Mouse (Mus musculus): ENCODE measurements around the gene Specc1. TPM values are rescaled to one million over a fixed set of nuclear protein-coding genes. Genes with fewer than 3 reads are reported as not detected.

The Specc1 gene
- polyA plus RNA-seq, 1 experiment from 2014 or later, result 15.0 TPM

DNA sequence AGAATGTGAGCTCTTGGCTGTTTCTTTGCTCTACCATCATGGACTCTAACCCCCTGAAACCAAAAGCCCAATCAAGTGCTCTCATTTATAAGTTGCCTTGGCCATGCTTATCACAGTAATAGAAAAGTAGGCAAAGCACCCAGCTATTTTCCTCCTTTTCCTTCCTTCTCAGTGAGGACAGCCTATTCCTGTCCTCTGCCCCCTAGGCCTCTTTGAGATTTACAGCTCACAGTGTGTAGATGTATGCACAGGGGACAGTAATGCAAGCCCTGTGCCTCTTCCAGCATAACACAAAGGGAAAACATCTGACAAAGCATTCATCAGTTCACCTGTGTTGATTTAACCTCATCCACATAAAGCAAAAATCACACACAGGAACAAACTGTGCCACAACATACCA, 237.7 kb downstream of the Specc1 start:
- H3K4me2 ChIP-seq (ENCODE audit: low read depth, low read length), result no peak overlapping the region
- no peak overlapping the region for H3K27ac ChIP-seq (ENCODE audit: low read depth, low read length)
- no peak overlapping the region for H3K4me3 ChIP-seq (ENCODE audit: low read depth, low read length)
- no peak overlapping the region for H3K9ac ChIP-seq (replicated peaks; ENCODE audit: low read depth, low read length)
- no peak for ATAC-seq (ENCODE audit: low read depth)
- no peaks in the 10 kb centered on the region for H3K27me3 ChIP-seq (ENCODE audit: control insufficient read depth, insufficient read depth, low read length)
- no peaks in the 10 kb centered on the region for H3K4me1 ChIP-seq (ENCODE audit: control insufficient read depth, insufficient read depth, low read length)
- H3K9me3 ChIP-seq (ENCODE audit: control insufficient read depth, low read length), result no peaks in the 10 kb centered on the region
- H3K36me3 ChIP-seq (ENCODE audit: control insufficient read depth, insufficient read depth, low read length), result no peaks in the 10 kb centered on the region

DNA sequence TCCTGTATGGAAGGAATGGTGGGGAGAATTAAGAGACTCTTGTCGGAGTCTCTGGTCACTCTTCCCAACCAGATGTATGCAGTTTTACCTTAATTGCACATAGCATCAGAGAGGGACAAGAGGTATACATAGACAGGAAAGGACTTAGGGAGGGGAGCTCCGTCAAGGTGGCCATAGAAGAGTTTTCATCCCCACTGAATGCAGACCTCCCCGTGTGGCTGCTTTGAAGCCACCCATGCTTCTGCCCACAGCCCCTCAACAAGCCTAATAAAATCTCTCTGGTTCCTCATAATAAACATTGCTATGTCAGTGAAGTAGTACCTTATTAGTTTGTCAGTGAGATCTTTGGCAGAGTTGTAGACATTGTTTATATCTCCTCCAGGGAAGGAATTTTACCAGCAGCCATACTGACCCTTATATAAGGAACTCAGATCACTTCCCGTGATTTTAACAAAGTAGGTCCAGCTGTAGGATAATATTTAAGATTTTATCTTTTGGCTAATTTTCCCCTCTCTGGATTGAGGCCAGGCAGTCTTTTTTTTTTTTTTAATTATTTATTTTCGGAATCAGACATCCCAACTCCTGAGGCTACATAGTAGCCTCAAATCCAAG, 244.4 kb downstream of the Specc1 start:
- Histone ChIP-seq H3K27ac (ENCODE audit: low read depth, low read length) (no peak overlapping the region), H3K4me1 (ENCODE audit: control insufficient read depth, insufficient read depth, low read length) (no peaks in the 10 kb centered on the region), H3K9ac (replicated peaks; ENCODE audit: low read depth, low read length) (no peak overlapping the region), H3K27me3 (ENCODE audit: control insufficient read depth, insufficient read depth, low read length) (no peaks in the 10 kb centered on the region), H3K4me2 (ENCODE audit: low read depth, low read length) (no peak overlapping the region), H3K4me3 (ENCODE audit: low read depth, low read length) (no peak overlapping the region), H3K36me3 (ENCODE audit: control insufficient read depth, insufficient read depth, low read length) (no peaks in the 10 kb centered on the region), H3K9me3 (ENCODE audit: control insufficient read depth, low read length) (no peaks in the 10 kb centered on the region)
- 88% methylated on average over 5 of the region's 5 CpGs for WGBS
- ATAC-seq (ENCODE audit: low read depth), result no peak

DNA sequence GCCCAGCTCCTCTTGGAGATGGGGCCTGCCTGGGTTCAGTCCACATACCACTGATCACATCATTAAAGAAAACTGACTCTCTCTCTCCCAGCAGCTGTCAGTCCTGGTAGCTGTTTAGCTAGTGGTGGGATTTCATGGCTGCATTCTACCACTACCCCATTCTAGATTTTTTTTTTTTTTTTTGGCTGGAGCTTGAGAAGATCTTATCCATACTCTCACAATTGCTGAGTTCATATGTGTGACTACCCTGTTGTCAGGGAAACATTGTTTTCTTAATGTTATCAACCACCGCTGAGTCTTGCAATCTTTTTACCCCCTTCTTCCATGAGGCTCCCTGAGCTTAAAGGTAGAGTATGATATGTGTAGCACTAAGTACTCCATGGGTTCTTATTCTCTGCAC, 246.1 kb downstream of the Specc1 start:
- Histone ChIP-seq H3K4me3 (ENCODE audit: low read depth, low read length) (no peak overlapping the region), H3K36me3 (ENCODE audit: control insufficient read depth, insufficient read depth, low read length) (no peaks in the 10 kb centered on the region), H3K4me2 (ENCODE audit: low read depth, low read length) (no peak overlapping the region), H3K4me1 (ENCODE audit: control insufficient read depth, insufficient read depth, low read length) (no peaks in the 10 kb centered on the region), H3K9me3 (ENCODE audit: control insufficient read depth, low read length) (no peaks in the 10 kb centered on the region), H3K27ac (ENCODE audit: low read depth, low read length) (no peak overlapping the region), H3K9ac (replicated peaks; ENCODE audit: low read depth, low read length) (no peak overlapping the region), H3K27me3 (ENCODE audit: control insufficient read depth, insufficient read depth, low read length) (no peaks in the 10 kb centered on the region)
- WGBS, result 97% methylated on average over 1 of the region's 1 CpGs
- ATAC-seq (ENCODE audit: low read depth), result no peak

DNA sequence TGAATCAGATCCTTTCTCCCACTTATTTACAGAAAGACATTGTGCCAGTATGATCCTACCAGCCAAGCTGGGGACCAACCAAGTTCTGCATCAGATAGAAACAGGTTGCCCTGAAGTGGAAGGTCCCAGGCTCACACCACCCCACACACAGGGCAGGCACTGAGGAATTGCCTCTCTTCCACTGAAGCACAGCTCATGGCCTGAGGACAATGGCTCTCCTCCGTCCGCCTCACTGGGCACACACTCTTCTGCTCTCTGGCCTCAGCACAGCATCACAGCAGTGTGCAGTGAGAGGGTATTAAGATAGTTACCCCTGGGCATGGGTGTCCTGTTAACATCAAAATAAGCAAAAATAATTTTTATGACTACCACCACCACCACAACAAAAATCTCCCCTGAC, 252.5 kb downstream of the Specc1 start:
- 44% methylated on average over 2 of the region's 2 CpGs for WGBS
- no peak overlapping the region for H3K4me3 ChIP-seq (ENCODE audit: low read depth, low read length)
- no peaks in the 10 kb centered on the region for H3K36me3 ChIP-seq (ENCODE audit: control insufficient read depth, insufficient read depth, low read length)
- ATAC-seq (ENCODE audit: low read depth), result no peak
- H3K9me3 ChIP-seq (ENCODE audit: control insufficient read depth, low read length), result no peaks in the 10 kb centered on the region
- no peaks in the 10 kb centered on the region for H3K27me3 ChIP-seq (ENCODE audit: control insufficient read depth, insufficient read depth, low read length)
- H3K4me2 ChIP-seq (ENCODE audit: low read depth, low read length), result no peak overlapping the region
- no peak overlapping the region for H3K9ac ChIP-seq (replicated peaks; ENCODE audit: low read depth, low read length)
- H3K4me1 ChIP-seq (ENCODE audit: control insufficient read depth, insufficient read depth, low read length), result no peaks in the 10 kb centered on the region
- H3K27ac ChIP-seq (ENCODE audit: low read depth, low read length), result no peak overlapping the region

DNA sequence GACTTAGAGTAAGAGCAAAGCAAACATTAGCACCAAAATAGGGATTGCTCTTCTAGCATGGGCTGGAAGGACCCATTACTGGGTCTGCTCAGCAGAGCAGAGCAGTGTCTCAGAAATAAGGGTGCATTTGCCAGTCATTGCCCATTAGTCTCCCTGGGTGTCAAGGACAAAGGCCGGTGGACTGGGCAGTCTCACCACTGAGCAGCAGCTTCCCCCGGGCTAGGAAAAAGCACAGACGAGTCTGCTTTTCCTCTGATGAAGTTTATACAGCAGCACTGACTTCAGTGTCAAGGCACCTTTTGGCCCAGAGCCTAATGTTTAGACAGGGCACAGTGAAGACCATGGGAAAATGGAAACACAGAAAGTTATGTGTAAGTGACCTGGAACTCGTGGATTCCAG, 253.3 kb downstream of the Specc1 start:
- no peaks in the 10 kb centered on the region for H3K4me1 ChIP-seq (ENCODE audit: control insufficient read depth, insufficient read depth, low read length)
- H3K36me3 ChIP-seq (ENCODE audit: control insufficient read depth, insufficient read depth, low read length), result no peaks in the 10 kb centered on the region
- no peak overlapping the region for H3K4me3 ChIP-seq (ENCODE audit: low read depth, low read length)
- H3K4me2 ChIP-seq (ENCODE audit: low read depth, low read length), result no peak overlapping the region
- ATAC-seq (ENCODE audit: low read depth), result no peak
- no peaks in the 10 kb centered on the region for H3K27me3 ChIP-seq (ENCODE audit: control insufficient read depth, insufficient read depth, low read length)
- no peaks in the 10 kb centered on the region for H3K9me3 ChIP-seq (ENCODE audit: control insufficient read depth, low read length)
- WGBS, result 69% methylated on average over 4 of the region's 4 CpGs
- no peak overlapping the region for H3K9ac ChIP-seq (replicated peaks; ENCODE audit: low read depth, low read length)
- H3K27ac ChIP-seq (ENCODE audit: low read depth, low read length), result no peak overlapping the region

DNA sequence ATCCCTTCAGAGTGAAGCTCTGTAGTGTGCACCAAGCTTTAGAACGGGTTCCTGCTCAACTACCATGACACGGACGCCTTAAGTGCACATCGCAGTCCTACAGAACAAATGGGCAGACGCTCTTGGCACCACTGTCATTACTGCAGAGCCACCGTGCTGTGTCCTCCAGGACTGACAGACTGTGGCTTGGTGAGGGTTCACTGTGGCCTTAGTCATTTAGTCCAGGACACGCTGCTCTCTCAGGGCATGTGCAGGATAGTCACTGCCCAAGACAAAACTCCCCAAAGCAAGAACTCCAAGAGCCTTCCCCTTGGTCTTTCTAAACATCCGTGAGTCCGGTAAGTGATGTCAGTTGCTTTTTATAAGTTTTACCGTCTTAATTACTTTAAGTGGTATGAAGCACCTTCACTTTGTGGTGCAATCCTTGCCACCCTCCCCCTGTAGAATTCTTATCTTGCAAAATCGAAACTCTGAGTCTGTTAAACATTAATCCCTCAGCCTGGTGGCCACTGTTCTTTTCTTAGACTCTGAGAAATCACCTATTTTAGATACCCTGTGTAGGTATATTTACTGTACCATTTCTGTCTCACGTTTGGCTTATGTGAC, 256.9 kb downstream of the Specc1 start:
- no peaks in the 10 kb centered on the region for H3K36me3 ChIP-seq (ENCODE audit: control insufficient read depth, insufficient read depth, low read length)
- no peaks in the 10 kb centered on the region for H3K4me1 ChIP-seq (ENCODE audit: control insufficient read depth, insufficient read depth, low read length)
- H3K4me2 ChIP-seq (ENCODE audit: low read depth, low read length), result no peak overlapping the region
- ATAC-seq (ENCODE audit: low read depth), result no peak
- no peaks in the 10 kb centered on the region for H3K9me3 ChIP-seq (ENCODE audit: control insufficient read depth, low read length)
- 96% methylated on average over 12 of the region's 12 CpGs for WGBS
- no peaks in the 10 kb centered on the region for H3K27me3 ChIP-seq (ENCODE audit: control insufficient read depth, insufficient read depth, low read length)
- H3K9ac ChIP-seq (replicated peaks; ENCODE audit: low read depth, low read length), result no peak overlapping the region
- no peak overlapping the region for H3K4me3 ChIP-seq (ENCODE audit: low read depth, low read length)
- H3K27ac ChIP-seq (ENCODE audit: low read depth, low read length), result no peak overlapping the region

DNA sequence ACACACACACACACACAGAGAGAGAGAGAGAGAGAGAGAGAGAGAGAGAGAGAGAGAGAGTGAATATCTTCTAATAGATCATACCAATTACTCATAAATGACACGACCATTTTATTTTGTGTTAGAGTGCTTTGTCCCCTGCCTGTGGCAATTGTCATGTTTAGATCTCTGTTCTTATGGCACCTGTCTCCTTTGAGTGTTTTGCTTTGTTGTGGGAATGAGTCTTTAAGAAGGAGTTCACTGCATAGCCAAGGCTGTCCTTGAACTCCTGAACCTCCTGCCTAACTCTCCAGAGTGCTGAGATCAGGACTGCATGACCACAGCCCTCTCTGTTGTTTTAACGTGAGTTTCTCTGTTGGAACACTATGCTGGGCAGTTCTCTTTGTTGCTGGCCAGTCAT, 258.5 kb downstream of the Specc1 start:
- H3K9me3 ChIP-seq (ENCODE audit: control insufficient read depth, low read length), result no peaks in the 10 kb centered on the region
- no peak overlapping the region for H3K27ac ChIP-seq (ENCODE audit: low read depth, low read length)
- no peaks in the 10 kb centered on the region for H3K4me1 ChIP-seq (ENCODE audit: control insufficient read depth, insufficient read depth, low read length)
- H3K4me3 ChIP-seq (ENCODE audit: low read depth, low read length), result no peak overlapping the region
- no peaks in the 10 kb centered on the region for H3K36me3 ChIP-seq (ENCODE audit: control insufficient read depth, insufficient read depth, low read length)
- no peak overlapping the region for H3K9ac ChIP-seq (replicated peaks; ENCODE audit: low read depth, low read length)
- ATAC-seq (ENCODE audit: low read depth), result no peak
- H3K4me2 ChIP-seq (ENCODE audit: low read depth, low read length), result no peak overlapping the region
- no peaks in the 10 kb centered on the region for H3K27me3 ChIP-seq (ENCODE audit: control insufficient read depth, insufficient read depth, low read length)
- 57% methylated on average over 2 of the region's 2 CpGs for WGBS

DNA sequence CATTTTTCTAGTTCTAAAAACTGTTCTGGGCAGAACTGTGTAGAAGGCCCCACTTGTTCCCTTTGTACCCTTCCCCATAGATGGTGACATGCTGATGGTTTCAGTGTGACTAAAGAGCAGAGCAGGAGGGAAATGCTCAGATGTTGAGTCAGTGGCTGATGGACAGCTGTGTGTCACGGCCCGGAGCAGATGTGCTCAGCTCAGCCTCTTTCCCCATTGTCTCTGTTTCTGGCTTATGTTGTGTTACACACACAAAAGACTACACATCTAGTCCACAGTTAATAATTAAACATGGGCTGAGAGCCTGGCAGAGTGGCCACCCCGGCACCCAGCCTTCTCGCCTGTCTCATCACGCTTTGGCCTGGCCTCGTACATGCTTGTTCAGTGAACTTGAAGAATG, 261.2 kb downstream of the Specc1 start:
- Histone ChIP-seq H3K9ac (replicated peaks; ENCODE audit: low read depth, low read length) (no peak overlapping the region), H3K4me3 (ENCODE audit: low read depth, low read length) (no peak overlapping the region), H3K4me2 (ENCODE audit: low read depth, low read length) (no peak overlapping the region), H3K27me3 (ENCODE audit: control insufficient read depth, insufficient read depth, low read length) (no peaks in the 10 kb centered on the region), H3K4me1 (ENCODE audit: control insufficient read depth, insufficient read depth, low read length) (no peaks in the 10 kb centered on the region), H3K27ac (ENCODE audit: low read depth, low read length) (no peak overlapping the region), H3K36me3 (ENCODE audit: control insufficient read depth, insufficient read depth, low read length) (no peaks in the 10 kb centered on the region), H3K9me3 (ENCODE audit: control insufficient read depth, low read length) (no peaks in the 10 kb centered on the region)
- no peak for ATAC-seq (ENCODE audit: low read depth)
- WGBS, result 44% methylated on average over 6 of the region's 6 CpGs

DNA sequence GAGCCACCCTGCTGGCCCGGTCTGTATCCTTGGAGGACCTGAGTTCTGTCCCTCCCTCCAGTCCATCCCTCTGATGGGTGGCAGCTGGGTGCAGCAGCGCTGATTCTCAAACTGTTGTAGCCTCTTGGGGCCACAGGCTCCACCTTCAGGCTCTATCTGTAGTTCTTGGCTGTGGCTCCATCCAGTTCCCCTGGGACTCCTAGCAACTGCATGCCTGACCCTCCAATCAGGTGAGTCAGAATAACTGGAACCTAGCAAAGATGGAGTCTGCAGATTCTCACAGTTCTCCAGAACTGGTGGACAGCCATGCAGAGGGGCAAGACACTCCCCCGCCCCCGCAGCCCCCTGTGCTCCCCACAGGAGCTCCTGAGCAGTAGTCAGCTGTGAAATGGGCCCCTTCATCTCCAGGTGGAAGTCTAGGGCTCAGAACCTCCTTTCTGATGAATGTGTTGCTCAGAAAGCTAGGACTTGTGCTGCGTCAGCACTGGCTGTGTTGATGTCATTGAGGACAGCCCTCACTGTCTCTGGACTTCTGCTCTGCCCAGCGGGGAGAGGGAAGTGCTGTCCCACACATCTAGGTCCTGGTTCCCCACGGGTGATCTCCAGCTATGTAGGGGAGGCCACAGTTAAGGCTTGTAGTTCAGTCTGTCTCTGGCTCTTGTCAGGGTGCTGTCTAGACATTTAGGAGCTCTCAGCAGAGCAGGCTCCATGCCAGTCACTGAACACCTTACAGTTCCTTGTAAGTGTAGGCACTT, 264.4 kb downstream of the Specc1 start:
- no peaks in the 10 kb centered on the region for H3K4me1 ChIP-seq (ENCODE audit: control insufficient read depth, insufficient read depth, low read length)
- no peak overlapping the region for H3K27ac ChIP-seq (ENCODE audit: low read depth, low read length)
- no peaks in the 10 kb centered on the region for H3K36me3 ChIP-seq (ENCODE audit: control insufficient read depth, insufficient read depth, low read length)
- WGBS, result 82% methylated on average over 7 of the region's 7 CpGs
- no peaks in the 10 kb centered on the region for H3K27me3 ChIP-seq (ENCODE audit: control insufficient read depth, insufficient read depth, low read length)
- no peak overlapping the region for H3K9ac ChIP-seq (replicated peaks; ENCODE audit: low read depth, low read length)
- no peaks in the 10 kb centered on the region for H3K9me3 ChIP-seq (ENCODE audit: control insufficient read depth, low read length)
- ATAC-seq (ENCODE audit: low read depth), result no peak
- H3K4me2 ChIP-seq (ENCODE audit: low read depth, low read length), result no peak overlapping the region
- no peak overlapping the region for H3K4me3 ChIP-seq (ENCODE audit: low read depth, low read length)

Measured in neural tube, embryonic 14.5 days (tissue).